Mouse (Mus musculus) naive thymus-derived CD4-positive, alpha-beta T cell, adult 2 months (primary cell): ENCODE data around the gene Tfe3.
"Not testable (repeated sequence)": the region's sequence is repeated elsewhere in the genome, so short reads cannot be mapped to it uniquely, and the experiment has no call there.

Experiments
- DNase-seq: peaks from one replicate; pipeline ENCODE4 v3.0.0-alpha.2; 2011; ENCODE audit warnings: low read depth

The Tfe3 gene

GRCm38 (mm10) chrX:7753627-7754026 lies 8.7 kb upstream of the Tfe3 start:
- DNase-seq, result peak; percentile 26

- DNase-seq, result no peak
These were observed 499 bp downstream of the Tfe3 start for GRCm38 (mm10) chrX:7762921-7763197.

GRCm38 (mm10) chrX:7763631-7764393 lies 1.5 kb downstream of the Tfe3 start:
- DNase-seq, result peak; percentile 36

- no peak for DNase-seq
These were observed 2.4 kb downstream of the Tfe3 start for GRCm38 (mm10) chrX:7764657-7765280.

GRCm38 (mm10) chrX:7765281-7765670 lies 2.9 kb downstream of the Tfe3 start:
- DNase-seq, result no peak

- no peak for DNase-seq
These were observed 3.4 kb downstream of the Tfe3 start for GRCm38 (mm10) chrX:7765764-7766163.

GRCm38 (mm10) chrX:7769302-7770017 lies 7.1 kb downstream of the Tfe3 start:
- DNase-seq, result no peak

GRCm38 (mm10) chrX:7772766-7773165 lies 10.4 kb downstream of the Tfe3 start:
- DNase-seq, result peak; percentile 22

- DNase-seq, result no peak
These were observed 13.3 kb downstream of the Tfe3 start for GRCm38 (mm10) chrX:7775501-7776205.

GRCm38 (mm10) chrX:7776329-7777082 lies 14.1 kb downstream of the Tfe3 start:
- peak; percentile 66 for DNase-seq

GRCm38 (mm10) chrX:7778450-7779244 lies 16.3 kb downstream of the Tfe3 start:
- DNase-seq, result no peak

- no peak for DNase-seq
These were observed 16.9 kb downstream of the Tfe3 start for GRCm38 (mm10) chrX:7779294-7779693.

GRCm38 (mm10) chrX:7782603-7783092 lies 20.3 kb downstream of the Tfe3 start:
- no peak for DNase-seq

GRCm38 (mm10) chrX:7789542-7790136 lies 27.3 kb downstream of the Tfe3 start, which contains the start of gene Gripap1:
TSS of gene Gripap1 (plus strand) at chrX:7789765.
- peak; percentile 92 for DNase-seq

- DNase-seq, result no peak
These were observed 27.9 kb downstream of the Tfe3 start for GRCm38 (mm10) chrX:7790309-7790708.

GRCm38 (mm10) chrX:7793361-7793760 lies 31.0 kb downstream of the Tfe3 start:
- DNase-seq, result peak; percentile 52

GRCm38 (mm10) chrX:7795016-7795415 lies 32.7 kb downstream of the Tfe3 start:
- peak; percentile 27 for DNase-seq

- DNase-seq, result no peak
These were observed 35.0 kb downstream of the Tfe3 start for GRCm38 (mm10) chrX:7797327-7797726.

GRCm38 (mm10) chrX:7802157-7802556 lies 39.8 kb downstream of the Tfe3 start:
- not testable (repeated sequence) for DNase-seq

- DNase-seq, result peak; percentile 30
These were observed 52.7 kb downstream of the Tfe3 start for GRCm38 (mm10) chrX:7815016-7815415.
